Mouse (Mus musculus): Measurements from ENCODE around the gene Tagap1.
"Not testable (repeated sequence)": the region's sequence is repeated elsewhere in the genome, so short reads cannot be mapped to it uniquely, and the experiment has no call there.

GRCm38 (mm10) chr17:6979380-6979779 lies 18.4 kb upstream of the Tagap1 start:
- not testable (repeated sequence) for TF ChIP-seq POLR2A (IDR thresholded peaks at IDR 0.05; ENCODE audit: insufficient read depth, low read depth, low read length); CTCF (IDR thresholded peaks at IDR 0.05)

Data from heart, adult 2 months (tissue).